Mouse (Mus musculus): Measurements from ENCODE around the gene Grik4. TPM values are rescaled to one million over a fixed set of nuclear protein-coding genes. Genes with fewer than 3 reads are reported as not detected.

The Grik4 gene
- total and polyA plus RNA-seq, 2 experiments = under 0.01 to 0.09 TPM

GRCm38 (mm10) chr9:42612482-42612991 is 331.8 kb downstream of the Grik4 start:
- no peak overlapping the region for H3K27ac ChIP-seq (replicated peaks; ENCODE audit: insufficient read depth, low read depth, low read length)
- H3K4me1 ChIP-seq (ENCODE audit: control insufficient read depth, insufficient read depth, low read length) = no peaks in the 10 kb centered on the region
- no peaks in the 10 kb centered on the region for H3K27me3 ChIP-seq (ENCODE audit: control insufficient read depth, insufficient read depth, low read length)
- no peak for DNase-seq (ENCODE audit: extremely low read depth, low read depth, low spot score)
- no peak overlapping the region for H3K9ac ChIP-seq (ENCODE audit: low read depth, low read length)
- WGBS = 73% methylated on average over 14 of the region's 14 CpGs
- H3K4me3 ChIP-seq (ENCODE audit: insufficient read depth, low read depth, low read length) = no peak overlapping the region
- TF ChIP-seq POLR2A (IDR thresholded peaks at IDR 0.05; ENCODE audit: extremely low read depth, insufficient read depth, low read length) = no peak
- TF ChIP-seq CTCF (IDR thresholded peaks at IDR 0.05; ENCODE audit: low read depth, low read length) = no peak
- no peaks in the 10 kb centered on the region for H3K79me2 ChIP-seq (ENCODE audit: control insufficient read depth, insufficient read depth, low read length)
- no peaks in the 10 kb centered on the region for H3K36me3 ChIP-seq (ENCODE audit: control insufficient read depth, insufficient read depth, low read length)

DNA sequence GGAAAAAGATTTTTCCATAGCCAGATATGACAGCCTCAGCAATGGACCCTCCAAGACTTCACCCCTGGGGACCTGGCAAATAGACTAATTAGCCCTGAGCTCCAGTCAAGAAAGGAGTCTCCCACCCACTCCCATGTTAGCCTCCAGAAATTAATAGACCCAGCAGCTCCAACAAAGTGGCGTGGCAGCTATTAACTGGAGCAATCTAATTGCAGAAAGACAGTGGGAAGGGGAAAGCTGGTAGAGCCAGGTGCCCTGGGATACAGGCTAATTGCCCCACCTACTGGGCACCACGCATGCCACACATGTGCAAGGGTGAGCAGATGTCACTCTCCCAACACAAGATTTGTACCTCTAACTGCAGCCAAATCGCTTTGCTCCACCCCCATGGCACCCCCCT is 342.8 kb downstream of the Grik4 start:
- Histone ChIP-seq H3K36me3 (ENCODE audit: control insufficient read depth, insufficient read depth, low read length) (no peaks in the 10 kb centered on the region), H3K79me2 (ENCODE audit: control insufficient read depth, insufficient read depth, low read length) (no peaks in the 10 kb centered on the region), H3K27me3 (ENCODE audit: control insufficient read depth, insufficient read depth, low read length) (no peaks in the 10 kb centered on the region), H3K4me3 (ENCODE audit: insufficient read depth, low read depth, low read length) (no peak overlapping the region), H3K4me1 (ENCODE audit: control insufficient read depth, insufficient read depth, low read length) (no peaks in the 10 kb centered on the region), H3K9ac (ENCODE audit: low read depth, low read length) (no peak overlapping the region), H3K27ac (replicated peaks; ENCODE audit: insufficient read depth, low read depth, low read length) (no peak overlapping the region)
- TF ChIP-seq CTCF (IDR thresholded peaks at IDR 0.05; ENCODE audit: low read depth, low read length) (peak; percentile 63), POLR2A (IDR thresholded peaks at IDR 0.05; ENCODE audit: extremely low read depth, insufficient read depth, low read length) (no peak)
- WGBS = 58% methylated on average over 3 of the region's 3 CpGs
- peak; percentile 6 for DNase-seq (ENCODE audit: extremely low read depth, low read depth, low spot score)

DNA sequence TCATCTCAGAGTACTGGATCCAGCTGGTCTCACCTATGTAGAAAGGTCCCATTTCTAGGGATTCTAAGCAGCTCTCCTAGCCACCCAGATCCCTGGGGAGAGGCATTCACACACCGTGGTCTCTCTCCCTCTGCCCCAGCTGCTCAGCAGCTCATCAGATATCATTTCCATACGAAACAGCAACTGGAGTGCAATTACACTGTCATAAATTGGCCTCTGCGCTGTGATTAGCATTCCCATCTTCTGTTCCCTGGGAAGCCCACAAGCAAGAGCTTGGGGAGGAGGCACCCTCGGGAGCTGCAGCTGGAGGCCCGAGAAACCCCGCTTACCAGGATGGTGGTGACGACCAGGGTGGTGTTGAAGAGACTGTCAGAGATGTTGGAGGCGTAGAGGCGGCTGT is 346.8 kb downstream of the Grik4 start:
- TF ChIP-seq CTCF (IDR thresholded peaks at IDR 0.05; ENCODE audit: low read depth, low read length) (no peak), POLR2A (IDR thresholded peaks at IDR 0.05; ENCODE audit: extremely low read depth, insufficient read depth, low read length) (no peak)

DNA sequence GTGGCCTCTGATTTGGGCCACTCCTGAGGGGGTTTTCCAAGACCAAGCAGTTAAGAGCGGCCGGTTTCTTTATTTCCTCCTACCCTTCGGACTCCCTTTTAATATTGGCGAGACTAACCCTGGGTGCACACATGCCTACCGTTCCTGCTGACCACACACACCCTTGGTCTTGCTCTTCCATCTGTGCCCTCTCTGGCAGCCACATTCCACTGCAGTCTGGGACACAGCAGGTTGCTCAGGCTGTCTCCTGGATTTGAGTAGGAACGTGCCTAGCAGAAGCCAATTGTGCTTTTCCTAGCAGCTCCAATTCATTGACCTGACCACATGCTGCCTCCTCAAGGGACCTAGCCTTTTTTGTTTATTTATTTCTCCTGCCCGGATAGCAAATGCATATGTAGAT is 365.8 kb downstream of the Grik4 start:
- no peak overlapping the region for H3K27ac ChIP-seq (replicated peaks; ENCODE audit: insufficient read depth, low read depth, low read length)
- no peak overlapping the region for H3K4me3 ChIP-seq (ENCODE audit: insufficient read depth, low read depth, low read length)
- 87% methylated on average over 7 of the region's 7 CpGs for WGBS
- H3K4me1 ChIP-seq (ENCODE audit: control insufficient read depth, insufficient read depth, low read length) = no peaks in the 10 kb centered on the region
- no peaks in the 10 kb centered on the region for H3K27me3 ChIP-seq (ENCODE audit: control insufficient read depth, insufficient read depth, low read length)
- no peaks in the 10 kb centered on the region for H3K79me2 ChIP-seq (ENCODE audit: control insufficient read depth, insufficient read depth, low read length)
- no peak overlapping the region for H3K9ac ChIP-seq (ENCODE audit: low read depth, low read length)
- no peak for DNase-seq (ENCODE audit: extremely low read depth, low read depth, low spot score)
- H3K36me3 ChIP-seq (ENCODE audit: control insufficient read depth, insufficient read depth, low read length) = no peaks in the 10 kb centered on the region
- TF ChIP-seq CTCF (IDR thresholded peaks at IDR 0.05; ENCODE audit: low read depth, low read length) (no peak), POLR2A (IDR thresholded peaks at IDR 0.05; ENCODE audit: extremely low read depth, insufficient read depth, low read length) (no peak)

More for the DNA sequence above, 346.8 kb downstream of the Grik4 start:
- H3K4me3 ChIP-seq (ENCODE audit: insufficient read depth, low read depth, low read length) = no peak overlapping the region
- H3K4me1 ChIP-seq (ENCODE audit: control insufficient read depth, insufficient read depth, low read length) = no peaks in the 10 kb centered on the region
- H3K27ac ChIP-seq (replicated peaks; ENCODE audit: insufficient read depth, low read depth, low read length) = no peak overlapping the region
- H3K79me2 ChIP-seq (ENCODE audit: control insufficient read depth, insufficient read depth, low read length) = no peaks in the 10 kb centered on the region
- DNase-seq (ENCODE audit: extremely low read depth, low read depth, low spot score) = no peak
- H3K27me3 ChIP-seq (ENCODE audit: control insufficient read depth, insufficient read depth, low read length) = no peaks in the 10 kb centered on the region
- no peak overlapping the region for H3K9ac ChIP-seq (ENCODE audit: low read depth, low read length)
- H3K36me3 ChIP-seq (ENCODE audit: control insufficient read depth, insufficient read depth, low read length) = no peaks in the 10 kb centered on the region
- 85% methylated on average over 9 of the region's 9 CpGs for WGBS

GRCm38 (mm10) chr9:42578106-42578505 is 366.2 kb downstream of the Grik4 start:
- no peak overlapping the region for H3K27ac ChIP-seq (replicated peaks; ENCODE audit: insufficient read depth, low read depth, low read length)
- no peak overlapping the region for H3K4me3 ChIP-seq (ENCODE audit: insufficient read depth, low read depth, low read length)
- H3K36me3 ChIP-seq (ENCODE audit: control insufficient read depth, insufficient read depth, low read length) = no peaks in the 10 kb centered on the region
- H3K9ac ChIP-seq (ENCODE audit: low read depth, low read length) = no peak overlapping the region
- no peak for TF ChIP-seq POLR2A (IDR thresholded peaks at IDR 0.05; ENCODE audit: extremely low read depth, insufficient read depth, low read length)
- WGBS = 72% methylated on average over 7 of the region's 7 CpGs
- no peaks in the 10 kb centered on the region for H3K4me1 ChIP-seq (ENCODE audit: control insufficient read depth, insufficient read depth, low read length)
- no peaks in the 10 kb centered on the region for H3K27me3 ChIP-seq (ENCODE audit: control insufficient read depth, insufficient read depth, low read length)
- no peaks in the 10 kb centered on the region for H3K79me2 ChIP-seq (ENCODE audit: control insufficient read depth, insufficient read depth, low read length)
- no peak for DNase-seq (ENCODE audit: extremely low read depth, low read depth, low spot score)

- DNase-seq (ENCODE audit: extremely low read depth, low read depth, low spot score) = no peak
- Histone ChIP-seq H3K27me3 (ENCODE audit: control insufficient read depth, insufficient read depth, low read length) (no peaks in the 10 kb centered on the region), H3K36me3 (ENCODE audit: control insufficient read depth, insufficient read depth, low read length) (no peaks in the 10 kb centered on the region), H3K4me1 (ENCODE audit: control insufficient read depth, insufficient read depth, low read length) (no peaks in the 10 kb centered on the region), H3K79me2 (ENCODE audit: control insufficient read depth, insufficient read depth, low read length) (no peaks in the 10 kb centered on the region), H3K27ac (replicated peaks; ENCODE audit: insufficient read depth, low read depth, low read length) (no peak overlapping the region), H3K9ac (ENCODE audit: low read depth, low read length) (no peak overlapping the region), H3K4me3 (ENCODE audit: insufficient read depth, low read depth, low read length) (no peak overlapping the region)
- WGBS = 75% methylated on average over 14 of the region's 14 CpGs
- no peak for TF ChIP-seq CTCF (IDR thresholded peaks at IDR 0.05; ENCODE audit: low read depth, low read length)
- TF ChIP-seq POLR2A (IDR thresholded peaks at IDR 0.05; ENCODE audit: extremely low read depth, insufficient read depth, low read length) = no peak
These were observed 370.5 kb downstream of the Grik4 start for GRCm38 (mm10) chr9:42573616-42574350.

Measured in liver, adult 2 months (tissue).